Mouse (Mus musculus) forebrain, embryonic 11.5 days (tissue): ENCODE measurements around the gene Ces2a. TPM values are rescaled to one million over a fixed set of nuclear protein-coding genes. Genes with fewer than 3 reads are reported as not detected.

Experiments
- ATAC-seq: fragments of 200-750 bp; cut with Nextera tagmentation; replicated peaks from 2 replicates; pipeline ENCODE4 v1.8.0; 2017; ENCODE audit warnings: moderate TSS enrichment; ENCODE audit not compliant: low FRiP score
- DNase-seq: peaks from one replicate; pipeline ENCODE4 v3.0.0-alpha.2; 2017; ENCODE audit warnings: low spot score
- H3K27ac ChIP-seq: fragments of 300-500 bp; sonication (generic); 2 replicates; pipeline ENCODE4 v1.5.1; 2014; ENCODE audit warnings: low read depth, low read length
- H3K27me3 ChIP-seq: fragments of 300-500 bp; sonication (generic); 2 replicates; pipeline ENCODE4 v1.6.1; 2014; ENCODE audit warnings: mild to moderate bottlenecking, low read length, mixed read lengths; ENCODE audit not compliant: control insufficient read depth, insufficient read depth
- H3K36me3 ChIP-seq: fragments of 300-500 bp; sonication (generic); 2 replicates; pipeline ENCODE4 v1.6.1; 2014; ENCODE audit warnings: mild to moderate bottlenecking, low read length, moderate library complexity, mixed read lengths; ENCODE audit not compliant: control insufficient read depth, insufficient read depth
- H3K4me1 ChIP-seq: fragments of 300-500 bp; sonication (generic); replicated peaks from 2 replicates; pipeline ENCODE4 v1.6.1; 2014; ENCODE audit warnings: low read length, mixed read lengths; ENCODE audit not compliant: control insufficient read depth, insufficient read depth
- H3K4me2 ChIP-seq: fragments of 300-500 bp; sonication (generic); 2 replicates; pipeline ENCODE4 v1.6.1; 2014; ENCODE audit warnings: low read depth, mild to moderate bottlenecking, low read length, moderate library complexity, mixed read lengths; ENCODE audit not compliant: severe bottlenecking
- H3K4me3 ChIP-seq: fragments of 300-500 bp; sonication (generic); 2 replicates; pipeline ENCODE4 v1.5.1; 2014; ENCODE audit warnings: low read depth, low read length
- H3K9ac ChIP-seq: fragments of 300-500 bp; sonication (generic); 2 replicates; pipeline ENCODE4 v1.6.1; 2014; ENCODE audit warnings: low read length
- H3K9me3 ChIP-seq: fragments of 300-500 bp; sonication (generic); 2 replicates; pipeline ENCODE4 v1.6.1; 2016; ENCODE audit warnings: low read length, mixed read lengths; ENCODE audit not compliant: control insufficient read depth
- WGBS: fragments of 180-500 bp; shearing (Covaris S2); extraction: QIAGEN DNeasy Blood & Tissue Kit; methylation state at CpG from one replicate; pipeline ENCODE4 v1.1.7; 2014; 5-methylcytosine and 5-hydroxymethylcytosine counted together
- polyA plus RNA-seq: library from polyadenylated mRNA; unstranded; fragments of >200 nt; fragmentation: Nextera tagmentation; extraction: Ambion mirVana; gene quantifications from 2 replicates; pipeline ENCODE4 v1.2.1, GENCODE M21; 2014

Gene Ces2a
- not detected in 2 replicates for polyA plus RNA-seq

- WGBS, result 75% methylated on average over 1 of the region's 1 CpGs
- no peak within 1 kb of the TSS for H3K4me3 ChIP-seq
- no peak for ATAC-seq
Measured at GRCm38 (mm10) chr8:104733753-104734152, at the start of gene Ces2a. Gene Ces2a (plus strand): TSS chr8:104734003.

GRCm38 (mm10) chr8:104688433-104688832, 45.4 kb upstream of the Ces2a start:
- Histone ChIP-seq H3K9me3 (no peaks in the 10 kb centered on the region), H3K27ac (no peak overlapping the region), H3K27me3 (no peaks in the 10 kb centered on the region), H3K9ac (no peak overlapping the region), H3K4me1 (no peaks in the 10 kb centered on the region), H3K36me3 (no peaks in the 10 kb centered on the region), H3K4me2 (no peak overlapping the region), H3K4me3 (no peak overlapping the region)
- 83% methylated on average over 4 of the region's 4 CpGs for WGBS
- ATAC-seq (no peak), DNase-seq (no peak)

More at GRCm38 (mm10) chr8:104733753-104734152, at the start of gene Ces2a:
- H3K9ac ChIP-seq, result no peak within 1 kb of the TSS
- no peaks in the 10 kb centered on the region for H3K36me3 ChIP-seq
- no peaks in the 10 kb centered on the region for H3K27me3 ChIP-seq
- H3K4me2 ChIP-seq, result no peak within 1 kb of the TSS
- no peak within 1 kb of the TSS for H3K27ac ChIP-seq
- H3K4me1 ChIP-seq, result no peaks in the 10 kb centered on the region
- no peak for DNase-seq
- H3K9me3 ChIP-seq, result no peaks in the 10 kb centered on the region

GRCm38 (mm10) chr8:104698556-104698955, 35.2 kb upstream of the Ces2a start:
- no peak overlapping the region for H3K4me3 ChIP-seq
- no peaks in the 10 kb centered on the region for H3K9me3 ChIP-seq
- WGBS, result 93% methylated on average over 2 of the region's 2 CpGs
- no peaks in the 10 kb centered on the region for H3K4me1 ChIP-seq
- H3K4me2 ChIP-seq, result no peak overlapping the region
- H3K27me3 ChIP-seq, result no peaks in the 10 kb centered on the region
- DNase-seq, result no peak
- H3K27ac ChIP-seq, result no peak overlapping the region
- H3K36me3 ChIP-seq, result no peaks in the 10 kb centered on the region
- no peak for ATAC-seq
- H3K9ac ChIP-seq, result no peak overlapping the region

GRCm38 (mm10) chr8:104701900-104702299, 31.9 kb upstream of the Ces2a start:
- Histone ChIP-seq H3K36me3 (no peaks in the 10 kb centered on the region), H3K9me3 (no peaks in the 10 kb centered on the region), H3K4me3 (no peak overlapping the region), H3K4me1 (no peaks in the 10 kb centered on the region), H3K27ac (no peak overlapping the region), H3K9ac (no peak overlapping the region), H3K4me2 (no peak overlapping the region), H3K27me3 (no peaks in the 10 kb centered on the region)
- ATAC-seq, result no peak
- no peak for DNase-seq
- WGBS, result 92% methylated on average over 2 of the region's 2 CpGs

GRCm38 (mm10) chr8:104721166-104721565, 12.6 kb upstream of the Ces2a start:
- no peak overlapping the region for H3K9ac ChIP-seq
- no peak overlapping the region for H3K27ac ChIP-seq
- H3K4me2 ChIP-seq, result no peak overlapping the region
- no peaks in the 10 kb centered on the region for H3K9me3 ChIP-seq
- H3K4me3 ChIP-seq, result no peak overlapping the region
- DNase-seq (no peak), ATAC-seq (no peak)
- no peaks in the 10 kb centered on the region for H3K36me3 ChIP-seq
- no peaks in the 10 kb centered on the region for H3K4me1 ChIP-seq
- 88% methylated on average over 8 of the region's 8 CpGs for WGBS
- H3K27me3 ChIP-seq, result no peaks in the 10 kb centered on the region

GRCm38 (mm10) chr8:104731451-104731850, 2.4 kb upstream of the Ces2a start:
- DNase-seq (no peak), ATAC-seq (no peak)
- no peaks in the 10 kb centered on the region for H3K36me3 ChIP-seq
- no peak overlapping the region for H3K4me3 ChIP-seq
- H3K9me3 ChIP-seq, result no peaks in the 10 kb centered on the region
- no peak overlapping the region for H3K9ac ChIP-seq
- H3K4me1 ChIP-seq, result no peaks in the 10 kb centered on the region
- H3K27me3 ChIP-seq, result no peaks in the 10 kb centered on the region
- 95% methylated on average over 4 of the region's 4 CpGs for WGBS
- H3K27ac ChIP-seq, result no peak overlapping the region
- no peak overlapping the region for H3K4me2 ChIP-seq

- Histone ChIP-seq H3K27me3 (no peaks in the 10 kb centered on the region), H3K36me3 (no peaks in the 10 kb centered on the region), H3K4me1 (no peaks in the 10 kb centered on the region), H3K9ac (no peak overlapping the region), H3K9me3 (no peaks in the 10 kb centered on the region), H3K27ac (no peak overlapping the region), H3K4me2 (no peak overlapping the region), H3K4me3 (no peak overlapping the region)
- ATAC-seq (no peak), DNase-seq (no peak)
- WGBS, result 74% methylated on average over 6 of the region's 6 CpGs
Measured at GRCm38 (mm10) chr8:104731969-104732368, 1.8 kb upstream of the Ces2a start.

GRCm38 (mm10) chr8:104742039-104742438, 8.2 kb downstream of the Ces2a start:
- DNase-seq, result no peak
- Histone ChIP-seq H3K27me3 (no peaks in the 10 kb centered on the region), H3K9ac (no peak overlapping the region), H3K4me3 (no peak overlapping the region), H3K4me1 (no peaks in the 10 kb centered on the region), H3K4me2 (no peak overlapping the region), H3K9me3 (no peaks in the 10 kb centered on the region), H3K36me3 (no peaks in the 10 kb centered on the region), H3K27ac (no peak overlapping the region)
- no peak for ATAC-seq
- WGBS, result 85% methylated on average over 1 of the region's 1 CpGs

- no peak overlapping the region for H3K4me3 ChIP-seq
- no peak overlapping the region for H3K4me2 ChIP-seq
- no peak for DNase-seq
- H3K9me3 ChIP-seq, result no peaks in the 10 kb centered on the region
- ATAC-seq, result no peak
- H3K27me3 ChIP-seq, result no peaks in the 10 kb centered on the region
- H3K9ac ChIP-seq, result no peak overlapping the region
- no peak overlapping the region for H3K27ac ChIP-seq
- no peaks in the 10 kb centered on the region for H3K36me3 ChIP-seq
- H3K4me1 ChIP-seq, result no peaks in the 10 kb centered on the region
- WGBS, result 87% methylated on average over 3 of the region's 3 CpGs
Measured at GRCm38 (mm10) chr8:104743410-104743809, 9.6 kb downstream of the Ces2a start.
